Mouse (Mus musculus) urinary bladder, postnatal 25 days (tissue): Measurements from ENCODE around the gene Gpd1.

Experiments
- DNase-seq: peaks from one replicate; pipeline ENCODE4 v3.0.0; 2022; ENCODE audit warnings: low spot score

The Gpd1 gene

DNA sequence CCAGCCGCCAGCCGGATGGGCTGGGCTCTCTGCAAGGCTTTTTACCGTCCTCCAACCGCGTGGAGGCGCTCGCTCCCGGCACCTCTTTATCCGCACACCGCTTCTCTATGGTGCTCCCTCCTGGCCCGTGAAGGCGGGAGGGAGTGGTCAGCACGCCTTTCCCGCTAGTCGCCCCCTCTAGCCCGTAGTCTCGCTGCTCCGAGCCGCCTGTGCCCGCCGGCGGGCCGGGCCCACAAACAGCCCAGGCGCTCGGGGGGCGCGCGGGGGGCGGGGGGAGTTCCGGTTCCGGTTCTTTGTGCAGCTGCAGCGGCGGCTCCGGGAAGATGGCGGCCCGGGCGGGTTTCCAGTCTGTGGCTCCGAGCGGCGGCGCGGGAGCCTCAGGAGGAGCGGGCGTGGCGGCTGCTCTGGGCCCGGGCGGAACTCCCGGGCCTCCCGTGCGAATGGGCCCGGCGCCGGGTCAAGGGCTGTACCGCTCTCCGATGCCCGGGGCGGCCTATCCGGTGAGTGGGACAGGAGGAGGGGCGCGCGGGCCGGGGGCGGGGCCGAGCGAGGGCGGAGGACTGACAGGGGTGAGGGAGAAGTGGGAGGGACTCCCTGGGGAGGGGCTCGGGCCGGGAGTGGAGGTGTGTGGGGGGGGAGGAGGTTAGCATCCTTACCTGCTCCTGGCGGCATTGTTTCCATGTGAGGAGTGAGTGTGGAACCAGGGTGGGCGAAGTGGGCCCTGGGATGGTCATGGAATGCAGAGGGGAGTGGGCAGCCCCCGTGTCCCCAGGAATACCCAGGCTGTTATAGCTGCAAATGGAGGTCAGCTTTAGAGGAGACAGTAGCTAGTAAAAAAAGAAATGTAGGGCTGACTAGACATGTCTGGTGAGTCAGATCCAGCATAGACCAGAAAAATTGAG lies 15.1 kb upstream of the Gpd1 start, which contains the start of gene Smarcd1:
Smarcd1 (plus strand) TSS at position 131 of the 902 bp plus-strand sequence.
- DNase-seq: peak; percentile 95

GRCm38 (mm10) chr15:99703104-99703503 lies 14.2 kb upstream of the Gpd1 start:
- no peak for DNase-seq

- no peak for DNase-seq
These were observed 13.7 kb upstream of the Gpd1 start for GRCm38 (mm10) chr15:99703676-99704040.

- DNase-seq: no peak
These were observed 13.2 kb upstream of the Gpd1 start for GRCm38 (mm10) chr15:99704041-99704681.

DNA sequence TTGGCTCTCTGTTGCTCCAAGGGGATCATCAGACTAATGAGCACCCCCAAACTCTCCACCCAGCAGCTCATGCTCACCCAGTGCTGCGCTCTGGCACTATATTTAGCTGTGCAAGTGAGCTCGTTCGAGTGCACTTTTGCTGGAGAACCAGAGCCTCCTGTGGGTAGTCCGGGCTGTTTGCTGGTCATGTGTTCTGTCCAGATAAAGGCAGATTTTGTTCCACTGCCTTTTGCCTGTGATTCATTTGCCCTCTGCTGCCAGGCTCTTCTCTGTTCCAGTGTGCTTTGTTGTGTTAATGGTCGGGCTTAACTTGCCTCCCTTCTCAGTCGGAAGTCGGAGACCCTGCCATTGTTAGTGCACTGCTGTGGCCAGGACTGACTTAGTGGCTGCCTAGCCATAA lies 12.4 kb upstream of the Gpd1 start:
- no peak for DNase-seq

DNA sequence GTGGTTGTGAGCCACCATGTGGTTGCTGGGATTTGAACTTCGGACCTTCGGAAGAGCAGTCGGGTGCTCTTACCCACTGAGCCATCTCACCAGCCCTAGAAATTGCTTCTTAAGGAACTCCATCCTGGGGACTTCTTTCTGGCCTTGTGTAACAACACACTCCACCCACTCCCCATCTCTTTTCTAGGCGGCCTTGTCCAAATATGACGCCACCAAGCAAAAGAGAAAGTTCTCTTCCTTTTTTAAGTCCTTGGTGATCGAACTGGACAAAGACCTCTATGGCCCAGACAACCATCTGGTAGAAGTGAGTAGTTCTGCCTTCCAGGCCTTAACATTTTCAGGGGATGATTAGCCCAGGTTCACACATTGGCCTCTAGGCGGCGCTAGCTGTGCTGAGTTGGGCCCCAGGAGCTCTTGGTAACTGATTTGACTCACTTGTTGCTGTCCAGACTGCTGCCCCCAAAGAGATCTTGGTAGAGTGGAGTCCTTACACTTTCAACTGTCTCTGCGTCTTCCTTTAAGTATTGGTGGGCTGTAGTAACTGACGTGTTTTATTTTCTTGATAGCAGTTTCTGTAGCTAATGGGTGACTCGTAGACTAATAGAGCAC lies 11.8 kb upstream of the Gpd1 start, which contains the start of gene Gm17349:
Gm17349 (minus strand) TSS at position 51 of the 609 bp plus-strand sequence.
- DNase-seq: peak; percentile 54

GRCm38 (mm10) chr15:99708176-99708575 lies 9.1 kb upstream of the Gpd1 start:
- no peak for DNase-seq

GRCm38 (mm10) chr15:99710221-99711190 lies 6.8 kb upstream of the Gpd1 start:
- no peak for DNase-seq

DNA sequence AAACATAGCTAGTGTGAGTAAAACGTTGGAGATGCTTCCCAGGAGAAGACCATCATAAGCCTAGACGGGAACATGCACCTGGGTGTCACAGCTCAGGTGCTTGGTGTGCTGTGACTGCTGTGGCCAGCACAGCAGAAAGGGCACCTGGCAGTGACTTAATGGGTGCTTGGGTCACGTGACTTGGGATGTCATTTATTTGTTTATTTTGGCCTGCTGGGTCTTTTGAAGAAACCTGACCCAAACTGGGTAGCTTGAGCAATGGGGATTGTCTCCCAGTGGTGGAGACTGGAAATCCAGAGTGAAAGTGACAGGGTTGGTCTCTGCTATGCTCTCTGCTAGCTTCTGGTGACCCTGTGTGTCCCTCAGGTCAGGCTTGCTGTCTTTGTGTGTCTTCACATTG lies 5.8 kb upstream of the Gpd1 start:
- DNase-seq: no peak

- no peak for DNase-seq
These were observed 4.4 kb upstream of the Gpd1 start for GRCm38 (mm10) chr15:99712666-99713559.

DNA sequence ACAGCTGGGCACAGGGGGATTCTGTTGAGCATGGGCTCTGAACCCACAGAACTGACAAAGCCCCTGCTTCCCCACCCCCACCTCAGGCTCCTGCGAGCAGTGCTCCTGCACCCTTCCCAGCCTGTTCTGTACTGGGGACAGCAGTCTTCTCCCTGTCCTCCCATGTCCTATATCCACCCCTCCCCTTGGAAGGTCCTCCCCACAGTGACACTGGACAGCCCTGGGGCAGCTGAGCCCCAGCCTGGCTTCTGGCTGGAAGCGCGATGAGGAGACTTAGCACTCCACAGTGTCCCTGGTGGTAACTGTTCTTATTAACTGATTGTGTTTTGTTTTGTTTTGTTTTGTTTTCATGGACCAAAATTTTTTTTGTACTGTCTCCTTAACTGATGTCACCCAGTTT lies 3.7 kb upstream of the Gpd1 start:
- no peak for DNase-seq

GRCm38 (mm10) chr15:99714206-99714605 lies 3.1 kb upstream of the Gpd1 start:
- no peak for DNase-seq

- DNase-seq: peak; percentile 50
These were observed 2.5 kb upstream of the Gpd1 start for GRCm38 (mm10) chr15:99714858-99715257.

DNA sequence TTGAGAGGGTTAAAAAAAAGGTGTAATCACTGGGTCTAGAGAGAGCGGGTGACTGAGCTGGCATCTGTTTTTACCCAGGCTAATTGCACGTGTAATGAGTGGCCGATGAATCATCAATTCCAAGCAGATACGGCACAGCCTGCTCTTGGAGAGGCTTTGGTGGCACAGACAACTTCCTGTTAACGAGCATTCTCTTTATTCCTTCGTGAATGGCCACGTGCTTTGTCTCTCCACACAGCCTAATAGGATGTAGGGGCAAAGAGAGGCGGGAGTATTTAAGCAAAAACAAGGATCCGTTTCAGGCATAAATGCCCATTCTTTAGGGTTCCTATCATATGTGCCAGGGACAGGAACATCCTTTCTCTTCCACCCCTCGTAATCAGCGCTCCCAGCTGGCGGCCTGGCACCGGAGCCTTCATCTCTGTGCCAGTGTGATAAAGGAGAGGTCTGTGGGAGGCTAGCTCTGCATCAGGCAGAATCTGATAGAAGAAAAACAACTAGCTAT lies 1.9 kb upstream of the Gpd1 start:
- DNase-seq: no peak

GRCm38 (mm10) chr15:99715982-99716746 lies 1.2 kb upstream of the Gpd1 start:
- no peak for DNase-seq

DNA sequence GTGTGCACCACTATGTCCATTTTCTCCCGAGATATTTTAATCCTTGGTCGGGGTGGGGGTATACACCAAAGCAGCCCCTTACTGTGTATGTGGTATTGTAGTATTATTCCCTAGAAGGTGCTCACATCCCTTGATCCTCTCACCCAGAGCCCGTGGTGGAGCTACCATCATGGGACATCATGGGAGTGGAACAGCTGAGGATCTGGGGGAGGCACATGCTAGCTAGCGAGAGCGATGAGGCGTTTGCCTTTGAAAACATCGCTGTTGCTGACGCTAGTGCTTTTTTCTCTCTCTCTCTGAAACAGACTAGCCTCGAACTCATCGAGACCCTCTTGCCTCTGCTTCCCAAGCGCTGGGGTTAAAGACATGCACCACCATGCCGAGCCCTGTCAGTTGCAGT lies 501 bp upstream of the Gpd1 start:
- DNase-seq: no peak

- DNase-seq: no peak
These were observed 1.2 kb downstream of the Gpd1 start for GRCm38 (mm10) chr15:99718461-99719021.

DNA sequence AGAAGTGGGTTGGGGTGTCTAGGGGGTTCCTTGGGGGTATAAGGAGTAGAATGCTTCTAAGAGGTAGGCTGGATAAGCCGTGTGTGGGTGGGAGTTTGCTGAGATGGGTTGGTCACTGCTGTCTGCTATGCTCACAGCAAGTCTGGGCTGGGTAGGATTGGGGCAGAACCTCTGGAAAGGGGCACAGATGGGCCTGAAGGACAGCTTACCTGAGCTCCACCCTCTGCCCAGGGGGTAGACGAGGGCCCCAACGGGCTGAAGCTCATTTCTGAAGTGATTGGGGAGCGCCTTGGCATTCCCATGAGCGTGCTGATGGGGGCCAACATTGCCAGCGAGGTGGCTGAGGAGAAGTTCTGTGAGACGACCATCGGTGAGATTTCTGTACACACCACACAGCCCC lies 2.5 kb downstream of the Gpd1 start:
- no peak for DNase-seq
